Comparison of ENCODE assay signal across 9 mouse cellular contexts in the genomic region with DNA sequence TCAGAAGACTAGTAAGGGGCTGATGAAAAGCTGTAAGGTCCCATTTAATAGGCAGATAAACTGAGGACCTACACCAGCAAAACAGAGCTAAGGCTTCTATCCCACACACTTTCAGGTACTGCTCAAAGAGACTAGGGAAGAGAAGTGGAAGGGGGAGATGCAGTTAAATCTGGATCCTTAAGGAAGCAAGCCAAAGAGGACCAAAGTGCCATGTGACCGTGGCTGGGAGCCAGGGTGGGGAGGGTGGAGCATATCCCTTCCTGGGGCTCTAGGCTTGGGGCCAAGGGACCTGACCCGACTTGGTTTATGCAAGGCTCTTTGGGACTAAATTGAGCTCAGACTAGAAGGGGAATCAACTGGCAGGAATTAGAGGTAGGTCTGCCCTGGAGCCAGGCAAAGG. TPM values are rescaled to one million over a fixed set of nuclear protein-coding genes. Genes with fewer than 3 reads are reported as not detected.
DNase-seq lines count a peak whose midpoint lies in the region; ATAC-seq lines count a peak whose summit lies in the region.
"Had no signal": no experiment of that assay in that cellular context is flagged by ENCODE, and none has a peak within 500 bp of the region (broad histone marks: within the 10 kb centered on the region; RNA-seq: fewer than 3 reads in every experiment).

No protein-coding gene starts in this region.

- H3K79me2 ChIP-seq in macrophage (ENCODE audit: inconsistent target) = peaks cover 43% of the 10 kb centered on the region

- peak overlapping the region; percentile 86; the same call in 1 of the 2 replicates for H3K9ac ChIP-seq in embryonic facial prominence, embryonic 14.5 days (ENCODE audit: low read depth, low read length)
- peak overlapping the region; percentile 96 for H3K9ac ChIP-seq in heart, embryonic 16.5 days (ENCODE audit: low read length)

- H3K36me3 ChIP-seq in embryonic facial prominence, embryonic 14.5 days (ENCODE audit: control insufficient read depth, insufficient read depth, low read length) = peaks cover 19% of the 10 kb centered on the region
- H3K36me3 ChIP-seq in heart, embryonic 16.5 days (ENCODE audit: control insufficient read depth, insufficient read depth) = peaks cover 9% of the 10 kb centered on the region
- H3K36me3 ChIP-seq in macrophage (ENCODE audit: inconsistent target) = peaks cover 12% of the 10 kb centered on the region

- peak; percentile 53 for DNase-seq in right cerebral cortex, postnatal 4 days
- DNase-seq in right cerebral cortex, adult 18-20 months = no peak
- peak; percentile 17 for DNase-seq in embryonic facial prominence, embryonic 14.5 days (ENCODE audit: low spot score)
- peak; percentile 92 for DNase-seq in kidney, postnatal 10 days
- DNase-seq in embryo, embryonic 10.5 days (ENCODE audit: low spot score) = no peak
- DNase-seq in spleen, postnatal 4 days (ENCODE audit: low spot score in 2 of 2) = no peak

- H3K27ac ChIP-seq in embryonic facial prominence, embryonic 14.5 days (replicated peaks; ENCODE audit: low read depth, low read length) = no peak overlapping the region; the same call in 1 of the 2 replicates
- H3K27ac ChIP-seq in heart, embryonic 16.5 days (ENCODE audit: low read length) = peak overlapping the region; percentile 83
- peak overlapping the region; percentile 94 for H3K27ac ChIP-seq in macrophage

- ATAC-seq in embryonic facial prominence, embryonic 14.5 days (ENCODE audit: low read depth) = no peak
- peak; percentile 62 for ATAC-seq in heart, embryonic 16.5 days (replicated peaks; ENCODE audit: extremely low read depth, insufficient read depth, low FRiP score)

- no peaks in the 10 kb centered on the region for H3K9me3 ChIP-seq in embryonic facial prominence, embryonic 14.5 days (ENCODE audit: control insufficient read depth, low read length)
- no peaks in the 10 kb centered on the region for H3K9me3 ChIP-seq in heart, embryonic 16.5 days (replicated peaks; ENCODE audit: control insufficient read depth, low read length)

- H3K4me3 ChIP-seq in embryonic facial prominence, embryonic 14.5 days (ENCODE audit: low read depth, low read length) = peak overlapping the region; percentile 66
- peak overlapping the region; percentile 87 for H3K4me3 ChIP-seq in heart, embryonic 16.5 days (ENCODE audit: low read length)
- no peak overlapping the region for H3K4me3 ChIP-seq in macrophage (ENCODE audit: inconsistent target)

- H3K4me2 ChIP-seq in embryonic facial prominence, embryonic 14.5 days (ENCODE audit: low read depth, low read length) = peak overlapping the region; percentile 74
- peak overlapping the region; percentile 87 for H3K4me2 ChIP-seq in heart, embryonic 16.5 days (ENCODE audit: low read depth, low read length)

- WGBS in embryonic facial prominence, embryonic 14.5 days = 48% methylated on average over 2 of the region's 2 CpGs
- 19% methylated on average over 2 of the region's 2 CpGs for WGBS in heart, embryonic 16.5 days
- WGBS in macrophage (ENCODE audit: missing documents) = 56% methylated on average over 2 of the region's 2 CpGs

- peaks cover 19% of the 10 kb centered on the region for H3K4me1 ChIP-seq in embryonic facial prominence, embryonic 14.5 days (ENCODE audit: control insufficient read depth, insufficient read depth, low read length)
- peaks cover 28% of the 10 kb centered on the region for H3K4me1 ChIP-seq in heart, embryonic 16.5 days (ENCODE audit: control insufficient read depth, insufficient read depth, low read length)

- H3K27me3 ChIP-seq in embryonic facial prominence, embryonic 14.5 days (replicated peaks; ENCODE audit: control insufficient read depth, insufficient read depth, low read length) = no peaks in the 10 kb centered on the region
- H3K27me3 ChIP-seq in heart, embryonic 16.5 days (ENCODE audit: control insufficient read depth, insufficient read depth, low read length) = no peaks in the 10 kb centered on the region
- H3K27me3 ChIP-seq: Patski had no signal

RNA-seq across cellular contexts. Expression of a gene that starts 0.5 kb away (rescaled TPM):
- 103 and 109 TPM in 2 replicates for polyA plus RNA-seq in embryonic facial prominence, embryonic 14.5 days (2014; fragmentation: Nextera tagmentation; extraction: Ambion mirVana)
- polyA plus RNA-seq in heart, embryonic 16.5 days (2015; fragmentation: Nextera tagmentation; extraction: Ambion mirVana) = 117 and 122 TPM in 2 replicates
- 100 to 1,000 TPM in 14 of 26 experiments, 10 to 100 TPM in 12; 24.4 to 393 (median 134) TPM for total RNA-seq in macrophage (2018; cell fraction: chromatin; rRNA removed)
- total RNA-seq in macrophage (2018; cell fraction: cytosol; rRNA removed) = 100 to 1,000 TPM; 131 to 215 (median 167) TPM
- total RNA-seq in macrophage (2018; cell fraction: nucleus; rRNA removed) = 100 to 1,000 TPM in 12 of 26 experiments, 10 to 100 TPM in 14; 26.9 to 294 (median 90.3) TPM
- polyA plus RNA-seq in macrophage (2018) = 148 to 193 TPM (median 166 TPM) in 3 replicates

RNA-seq across cellular contexts. Expression of a gene that starts 17.5 kb away (rescaled TPM):
- polyA plus RNA-seq in embryonic facial prominence, embryonic 14.5 days (2014; fragmentation: Nextera tagmentation; extraction: Ambion mirVana) = 9.9 and 11.2 TPM in 2 replicates
- 8.1 and 9.9 TPM in 2 replicates for polyA plus RNA-seq in heart, embryonic 16.5 days (2015; fragmentation: Nextera tagmentation; extraction: Ambion mirVana)
- total RNA-seq in macrophage (2018; cell fraction: chromatin; rRNA removed) = 10 to 100 TPM in 11 of 26 experiments, 1 to 10 TPM in 15; 1.3 to 17.8 (median 7.8) TPM
- total RNA-seq in macrophage (2018; cell fraction: cytosol; rRNA removed) = 10 to 100 TPM in 5 of 26 experiments, 1 to 10 TPM in 21; 4.6 to 13.7 (median 8.1) TPM
- total RNA-seq in macrophage (2018; cell fraction: nucleus; rRNA removed) = 10 to 100 TPM in 9 of 26 experiments, 1 to 10 TPM in 16, under 1 TPM in 1; 0.99 to 21.8 (median 8.4) TPM
- polyA plus RNA-seq in macrophage (2018) = 5.2 to 11.7 TPM (median 7.6 TPM) in 3 replicates

RNA-seq across cellular contexts. Expression of a gene that starts 33.4 kb away (rescaled TPM):
- 44.6 and 45.7 TPM in 2 replicates for polyA plus RNA-seq in embryonic facial prominence, embryonic 14.5 days (2014; fragmentation: Nextera tagmentation; extraction: Ambion mirVana)
- polyA plus RNA-seq in heart, embryonic 16.5 days (2015; fragmentation: Nextera tagmentation; extraction: Ambion mirVana) = 40.3 and 41.1 TPM in 2 replicates
- 10 to 100 TPM; 14.3 to 50.8 (median 34.2) TPM for total RNA-seq in macrophage (2018; cell fraction: chromatin; rRNA removed)
- 10 to 100 TPM; 17.4 to 33.0 (median 29.1) TPM for total RNA-seq in macrophage (2018; cell fraction: cytosol; rRNA removed)
- 10 to 100 TPM; 18.4 to 41.1 (median 30.7) TPM for total RNA-seq in macrophage (2018; cell fraction: nucleus; rRNA removed)
- 21.8 to 25.0 TPM (median 22.9 TPM) in 3 replicates for polyA plus RNA-seq in macrophage (2018)

RNA-seq across cellular contexts. Expression of a gene that starts 33.6 kb away (rescaled TPM):
- polyA plus RNA-seq in embryonic facial prominence, embryonic 14.5 days (2014; fragmentation: Nextera tagmentation; extraction: Ambion mirVana) = 214 and 232 TPM in 2 replicates
- polyA plus RNA-seq in heart, embryonic 16.5 days (2015; fragmentation: Nextera tagmentation; extraction: Ambion mirVana) = 250 and 261 TPM in 2 replicates
- 100 to 1,000 TPM in 7 of 26 experiments, 10 to 100 TPM in 19; 24.8 to 127 (median 81.4) TPM for total RNA-seq in macrophage (2018; cell fraction: chromatin; rRNA removed)
- 100 to 1,000 TPM; 310 to 469 (median 363) TPM for total RNA-seq in macrophage (2018; cell fraction: cytosol; rRNA removed)
- 100 to 1,000 TPM in 24 of 26 experiments, 10 to 100 TPM in 2; 66.0 to 230 (median 143) TPM for total RNA-seq in macrophage (2018; cell fraction: nucleus; rRNA removed)
- 315 to 508 TPM (median 391 TPM) in 3 replicates for polyA plus RNA-seq in macrophage (2018)

RNA-seq across cellular contexts. Expression of a gene that starts 37.4 kb away (rescaled TPM):
- polyA plus RNA-seq in embryonic facial prominence, embryonic 14.5 days (2014; fragmentation: Nextera tagmentation; extraction: Ambion mirVana) = 20.0 and 21.8 TPM in 2 replicates
- polyA plus RNA-seq in heart, embryonic 16.5 days (2015; fragmentation: Nextera tagmentation; extraction: Ambion mirVana) = 11.6 and 12.3 TPM in 2 replicates
- total RNA-seq in macrophage (2018; cell fraction: chromatin; rRNA removed) = 100 to 1,000 TPM in 25 of 26 experiments, 10 to 100 TPM in 1; 91.5 to 212 (median 144) TPM
- total RNA-seq in macrophage (2018; cell fraction: cytosol; rRNA removed) = 10 to 100 TPM; 20.1 to 41.2 (median 30.0) TPM
- total RNA-seq in macrophage (2018; cell fraction: nucleus; rRNA removed) = 100 to 1,000 TPM in 15 of 26 experiments, 10 to 100 TPM in 11; 73.9 to 156 (median 103) TPM
- polyA plus RNA-seq in macrophage (2018) = 24.0 to 33.8 TPM (median 28.7 TPM) in 3 replicates

Comparison
In these comparisons a context has a peak if more than half of its experiments do, and no peak if none do; other contexts are left out.
1. DNase-seq: peak in right cerebral cortex, postnatal 4 days (single experiment), embryonic facial prominence, embryonic 14.5 days (single experiment) and kidney, postnatal 10 days (single experiment); none in right cerebral cortex, adult 18-20 months (single experiment), embryo, embryonic 10.5 days (single experiment) and spleen, postnatal 4 days (0 of 2).